Mouse (Mus musculus) myocyte (in vitro differentiated cells): ENCODE results near the gene Wdtc1.

Experiments used
- E2F4 ChIP-seq: IDR thresholded peaks from one replicate; pipeline ENCODE4 v1.6.1; 2011; ENCODE audit warnings: mild to moderate bottlenecking, control low read depth, moderate library complexity; ENCODE audit not compliant: insufficient read depth
- MAX ChIP-seq: IDR thresholded peaks from one replicate; pipeline ENCODE4 v1.6.1; 2011; ENCODE audit warnings: low read depth, mild to moderate bottlenecking, control low read depth
- MYOG ChIP-seq, 3 experiments: IDR thresholded peaks; one replicate each; pipeline ENCODE4 v1.6.1; 2011; ENCODE audit warnings: control low read depth in 2 of 3, low read depth in 2 of 3, mild to moderate bottlenecking in 2 of 3; ENCODE audit not compliant: insufficient read length in 2 of 3, control insufficient read depth in 1 of 3, insufficient read depth in 1 of 3
- POLR2A ChIP-seq: IDR thresholded peaks from one replicate; pipeline ENCODE4 v1.6.1; 2011; ENCODE audit warnings: low read depth, mild to moderate bottlenecking, control low read depth, moderate library complexity; ENCODE audit not compliant: insufficient read length
- POLR2AphosphoS2 ChIP-seq: IDR thresholded peaks from one replicate; pipeline ENCODE4 v1.6.1; 2011; ENCODE audit warnings: low read depth, control low read depth; ENCODE audit not compliant: insufficient read length
- SRF ChIP-seq: IDR thresholded peaks from one replicate; pipeline ENCODE4 v1.6.1; 2011; ENCODE audit warnings: low read depth; ENCODE audit not compliant: control insufficient read depth, insufficient read length
- TCF12 ChIP-seq: IDR thresholded peaks from one replicate; pipeline ENCODE4 v1.6.1; 2011; ENCODE audit warnings: mild to moderate bottlenecking, control low read depth; ENCODE audit not compliant: poor library complexity, insufficient read depth, severe bottlenecking
- TCF3 ChIP-seq: IDR thresholded peaks from one replicate; pipeline ENCODE4 v1.6.1; 2011; ENCODE audit warnings: low read depth, control low read depth; ENCODE audit not compliant: insufficient read length

GRCm38 (mm10) chr4:133262882-133263281, 90.4 kb downstream of the Wdtc1 start, which contains the start of gene Sytl1:
- TF ChIP-seq POLR2A (no peak), MYOG (IDR thresholded peaks at IDR 0.05; ENCODE audit: control insufficient read depth in 1 of 3, insufficient read depth in 1 of 3, insufficient read length in 2 of 3, low read depth in 2 of 3) (peak; percentile 50 to 90 (median 73)), E2F4 (no peak), MAX (no peak), SRF (no peak), TCF12 (no peak), POLR2AphosphoS2 (no peak), TCF3 (no peak)
